Mouse (Mus musculus) gastrocnemius, postnatal 14 days (tissue): Measurements from ENCODE around the gene Snupn. TPM values are rescaled to one million over a fixed set of nuclear protein-coding genes. Genes with fewer than 3 reads are reported as not detected.
A peak's percentile ranks its signal among the peaks of the same experiment; 100 is the strongest.
"Not testable (repeated sequence)": the region's sequence is repeated elsewhere in the genome, so short reads cannot be mapped to it uniquely, and the experiment has no call there.

ENCODE experiments used
- DNase-seq: peaks from one replicate; pipeline ENCODE4 v3.0.0; 2021; ENCODE audit warnings: mixed read lengths
- intact Hi-C: fragments of 180-260 bp; cut with DNase I; formaldehyde crosslinking; loops from one replicate; pipeline ENCODE4 v1.15.1; 2025; ENCODE audit warnings: low total_unique reads
- total RNA-seq, 2 experiments: library from RNA; stranded (reverse); gene quantifications; 2 replicates each; pipeline ENCODE4 v1.2.3; 2021

Snupn gene
- total RNA-seq, 2 experiments from 2014 or later: 7.3 to 7.4 TPM

- intact Hi-C loops: no loop called here
These were observed 30.8 kb downstream of the Snupn start for GRCm38 (mm10) chr9:56981502-56981901.

GRCm38 (mm10) chr9:56994286-56995197 is 43.9 kb downstream of the Snupn start, which contains the start of gene Ptpn9:
TSS of gene Ptpn9 (plus strand) at chr9:56994923.
- intact Hi-C loops: no loop called here
- DNase-seq: peak; percentile 92

More at GRCm38 (mm10) chr9:56981502-56981901, 30.8 kb downstream of the Snupn start:
- no peak for DNase-seq

GRCm38 (mm10) chr9:56995198-56996027 is 44.7 kb downstream of the Snupn start:
- DNase-seq: peak; percentile 62
- intact Hi-C loops: no loop called here

- intact Hi-C loops: no loop called here
- no peak for DNase-seq
These were observed 45.3 kb downstream of the Snupn start for GRCm38 (mm10) chr9:56996028-56996346.

- intact Hi-C loops: not testable (repeated sequence)
- DNase-seq: peak; percentile 9
These were observed 46.5 kb downstream of the Snupn start for GRCm38 (mm10) chr9:56997206-56997605.

- intact Hi-C loops: no loop called here
- no peak for DNase-seq
These were observed 52.3 kb downstream of the Snupn start for GRCm38 (mm10) chr9:57003011-57003410.

GRCm38 (mm10) chr9:57012393-57012792 is 61.7 kb downstream of the Snupn start:
- intact Hi-C loops: no loop called here
- DNase-seq: no peak

- intact Hi-C loops: no loop called here
- no peak for DNase-seq
These were observed 62.2 kb downstream of the Snupn start for GRCm38 (mm10) chr9:57012895-57013294.

- DNase-seq: no peak
- intact Hi-C loops: no loop called here
These were observed 63.1 kb downstream of the Snupn start for GRCm38 (mm10) chr9:57013756-57014155.

- DNase-seq: no peak
- intact Hi-C loops: no loop called here
These were observed 64.1 kb downstream of the Snupn start for GRCm38 (mm10) chr9:57014766-57015165.

- intact Hi-C loops: no loop called here
- no peak for DNase-seq
These were observed 67.0 kb downstream of the Snupn start for GRCm38 (mm10) chr9:57017631-57018030.

GRCm38 (mm10) chr9:57031756-57032155 is 81.1 kb downstream of the Snupn start:
- no peak for DNase-seq
- intact Hi-C loops: no loop called here

Other genes with a start within 250 kb of the Snupn start
- under 1 TPM; 0.47 to 0.82 TPM for gene Lingo1, start 154.4 kb upstream of the Snupn start, total RNA-seq
- gene Odf3l1, start 86.2 kb upstream of the Snupn start, total RNA-seq: under 1 TPM in 1 of 2 experiments, not detected in 1; 0.80 TPM
- gene Cspg4, start 85.8 kb upstream of the Snupn start, total RNA-seq: 10 to 100 TPM; 13.8 to 20.6 TPM
- gene Snx33, start 22.5 kb upstream of the Snupn start, total RNA-seq: 1 to 10 TPM; 6.4 to 6.5 TPM
- gene Imp3, start 13.4 kb upstream of the Snupn start, total RNA-seq: 10 to 100 TPM; 40.1 to 43.1 TPM
- 1 to 10 TPM; 8.6 to 9.2 TPM for gene Ptpn9, start 44.0 kb downstream of the Snupn start, total RNA-seq
- gene Sin3a, start 121.2 kb downstream of the Snupn start, total RNA-seq: 10 to 100 TPM; 20.3 to 22.7 TPM
- 10 to 100 TPM; 32.8 to 36.2 TPM for gene Man2c1, start 179.8 kb downstream of the Snupn start, total RNA-seq
- 1 to 10 TPM; 4.7 to 5.6 TPM for gene Neil1, start 197.4 kb downstream of the Snupn start, total RNA-seq
- gene Commd4, start 207.5 kb downstream of the Snupn start, total RNA-seq: 10 to 100 TPM; 22.1 to 24.4 TPM